ENCODE assay signal across 20 mouse cellular contexts in genomic region chr7:109220026-109220425, GRCm38 (mm10). TPM values are rescaled to one million over a fixed set of nuclear protein-coding genes. Genes with fewer than 3 reads are reported as not detected.
"Had no signal": no experiment of that assay in that cellular context is flagged by ENCODE, and none has a peak within 500 bp of the region (broad histone marks: within the 10 kb centered on the region; RNA-seq: fewer than 3 reads in every experiment).

No protein-coding gene starts in this region.

- H3K27me3 ChIP-seq: limb, embryonic 12.5 days; limb, embryonic 15.5 days had no signal

- H3K4me1 ChIP-seq: limb, embryonic 15.5 days had no signal

- H3K4me2 ChIP-seq: limb, embryonic 12.5 days; limb, embryonic 15.5 days; liver, embryonic 11.5 days; lung, embryonic 14.5 days had no signal

- H3K9me3 ChIP-seq: limb, embryonic 12.5 days; limb, embryonic 15.5 days had no signal

- ATAC-seq: liver, postnatal 0 days; lung, postnatal 0 days had no signal

- DNase-seq: kidney, adult 9 months; kidney, postnatal 14 days; kidney, postnatal 4 days; left cerebral cortex, postnatal 4 days; liver, postnatal 0 days; lung, embryonic 14.5 days; right cerebral cortex, adult 18-20 months; right cerebral cortex, postnatal 14 days; right cerebral cortex, postnatal 4 days; thymus, adult 2 months; thymus, postnatal 14 days; thymus, postnatal 4 days had no signal

- H3K9ac ChIP-seq: limb, embryonic 12.5 days; limb, embryonic 15.5 days; liver, embryonic 14.5 days; liver, postnatal 0 days; lung, embryonic 14.5 days had no signal

- H3K4me3 ChIP-seq: limb, embryonic 12.5 days; limb, embryonic 15.5 days; myocyte had no signal

- H3K27ac ChIP-seq: limb, embryonic 12.5 days; limb, embryonic 15.5 days; liver, embryonic 14.5 days; macrophage; stomach, postnatal 0 days had no signal

- H3K36me3 ChIP-seq: limb, embryonic 12.5 days; limb, embryonic 15.5 days had no signal

RNA-seq across cellular contexts. Expression of gene Lmo1, which starts 45.0 kb away (rescaled TPM):
- polyA plus RNA-seq: macrophage had no signal
